Mouse (Mus musculus) urinary bladder, postnatal 36 days (tissue): ENCODE measurements at regions not wholly inside any gene's neighbourhood (a gene's known extent, or its start where the extent isn't known, plus 50 kb on each side); places are given as distances from the start of the nearest gene placed in this dataset.

Experiments
- DNase-seq, 2 experiments: peaks; one replicate each; pipeline ENCODE4 v3.0.0; 2022; ENCODE audit warnings: low spot score in 2 of 2, mixed read lengths in 1 of 2

- no peak for DNase-seq
These were observed 88.7 kb upstream of the 4930412O13Rik start for GRCm38 (mm10) chr2:9792381-9792780.

- DNase-seq: no peak
These were observed 85.7 kb upstream of the 4930412O13Rik start for GRCm38 (mm10) chr2:9795401-9795800.

GRCm38 (mm10) chr2:9801484-9801883 is 79.6 kb upstream of the 4930412O13Rik start:
- DNase-seq: no peak

- peak in 1 of 2 experiments; percentile 16 for DNase-seq
These were observed 76.7 kb upstream of the 4930412O13Rik start for GRCm38 (mm10) chr2:9804306-9804705.

GRCm38 (mm10) chr2:9805590-9805989 is 75.5 kb upstream of the 4930412O13Rik start:
- no peak for DNase-seq
